13 mouse cellular contexts compared by ENCODE assay signal in genomic region chr17:28096418-28096817, GRCm38 (mm10). TPM values are rescaled to one million over a fixed set of nuclear protein-coding genes. Genes with fewer than 3 reads are reported as not detected.
"Had no signal": no experiment of that assay in that cellular context is flagged by ENCODE, and none has a peak within 500 bp of the region (broad histone marks: within the 10 kb centered on the region; RNA-seq: fewer than 3 reads in every experiment).

No protein-coding gene starts in this region.

- ATAC-seq: intestine, postnatal 0 days; midbrain, embryonic 16.5 days had no signal

- H3K27me3 ChIP-seq: midbrain, embryonic 12.5 days; stomach, embryonic 15.5 days had no signal

- H3K4me3 ChIP-seq: liver, embryonic 15.5 days; midbrain, embryonic 12.5 days; stomach, embryonic 15.5 days had no signal

- H3K4me1 ChIP-seq: liver, embryonic 15.5 days; midbrain, embryonic 12.5 days; stomach, embryonic 15.5 days had no signal

- H3K36me3 ChIP-seq: liver, embryonic 15.5 days; midbrain, embryonic 12.5 days; stomach, embryonic 15.5 days had no signal

- DNase-seq: kidney, postnatal 14 days; lung, adult 2 months; lung, postnatal 14 days; right cerebral cortex, postnatal 14 days; thymus, postnatal 36 days had no signal

- H3K4me2 ChIP-seq: liver, embryonic 11.5 days; liver, embryonic 15.5 days; midbrain, embryonic 12.5 days; stomach, embryonic 15.5 days had no signal

- H3K9me3 ChIP-seq: liver, embryonic 15.5 days; stomach, embryonic 15.5 days had no signal

- H3K9ac ChIP-seq: liver, embryonic 15.5 days; midbrain, embryonic 12.5 days; stomach, embryonic 15.5 days had no signal

- H3K27ac ChIP-seq: liver, embryonic 15.5 days; macrophage; midbrain, embryonic 12.5 days; stomach, embryonic 15.5 days had no signal

RNA-seq across cellular contexts. Expression of gene Tcp11, which starts 16.0 kb away (rescaled TPM):
- polyA plus RNA-seq: macrophage had no signal

RNA-seq across cellular contexts. Expression of gene Scube3, which starts 45.5 kb away (rescaled TPM):
- total RNA-seq: megakaryocyte-erythroid progenitor cell, adult 5-6 weeks had no signal
